Mouse (Mus musculus) hindbrain, postnatal 0 days (tissue): ENCODE measurements at regions not wholly inside any gene's neighbourhood (a gene's known extent, or its start where the extent isn't known, plus 50 kb on each side); places are given as distances from the start of the nearest gene placed in this dataset.

Experiments
- ATAC-seq: fragments of 200-750 bp; cut with Nextera tagmentation; 2 replicates; pipeline ENCODE4 v1.8.0; 2017; ENCODE audit warnings: mild to moderate bottlenecking, moderate TSS enrichment, moderate library complexity
- DNase-seq: peaks from one replicate; pipeline ENCODE4 v3.0.0-alpha.2; 2015; ENCODE audit warnings: low spot score
- H3K27ac ChIP-seq: fragments of 300-500 bp; sonication (generic); 2 replicates; pipeline ENCODE4 v1.5.1; 2014; ENCODE audit warnings: mild to moderate bottlenecking
- H3K27me3 ChIP-seq: fragments of 300-500 bp; sonication (generic); 2 replicates; pipeline ENCODE4 v1.6.1; 2014; ENCODE audit warnings: low read length, mixed read lengths; ENCODE audit not compliant: insufficient read depth
- H3K36me3 ChIP-seq: fragments of 300-500 bp; sonication (generic); 2 replicates; pipeline ENCODE4 v1.6.1; 2014; ENCODE audit warnings: low read length, mixed read lengths; ENCODE audit not compliant: insufficient read depth
- H3K4me1 ChIP-seq: fragments of 300-500 bp; sonication (generic); 2 replicates; pipeline ENCODE4 v1.6.1; 2014; ENCODE audit warnings: antibody characterized with exemption, low read length, mixed read lengths; ENCODE audit not compliant: insufficient read depth
- H3K4me2 ChIP-seq: fragments of 300-500 bp; sonication (generic); 2 replicates; pipeline ENCODE4 v1.6.1; 2014; ENCODE audit warnings: low read depth, mild to moderate bottlenecking, low read length, moderate library complexity, mixed read lengths
- H3K4me3 ChIP-seq: fragments of 300-500 bp; sonication (generic); 2 replicates; pipeline ENCODE4 v1.5.1; 2014; ENCODE audit warnings: low read length
- H3K9ac ChIP-seq: fragments of 300-500 bp; sonication (generic); replicated peaks from 2 replicates; pipeline ENCODE4 v1.6.1; 2014; ENCODE audit warnings: mild to moderate bottlenecking, low read length, moderate library complexity, mixed read lengths
- H3K9me3 ChIP-seq: fragments of 300-500 bp; sonication (generic); 2 replicates; pipeline ENCODE4 v1.6.1; 2016; ENCODE audit warnings: low read length, mixed read lengths
- CTCF ChIP-seq: IDR thresholded peaks from 2 replicates; pipeline ENCODE4 v1.5.1; 2016; ENCODE audit warnings: antibody characterized with exemption, control low read depth, low read depth
- WGBS: fragments of 180-500 bp; shearing (Covaris S2); extraction: QIAGEN DNeasy Blood & Tissue Kit; methylation state at CpG from one replicate; pipeline ENCODE4 v1.1.7; 2014; 5-methylcytosine and 5-hydroxymethylcytosine counted together

GRCm38 (mm10) chr9:61677037-61677436 lies 237.3 kb downstream of the Rplp1 start:
- no peak for ATAC-seq

GRCm38 (mm10) chr9:61675366-61675765 lies 239.0 kb downstream of the Rplp1 start:
- Histone ChIP-seq H3K9ac (no peak overlapping the region), H3K4me2 (no peak overlapping the region), H3K27me3 (no peaks in the 10 kb centered on the region), H3K4me1 (0 out of 2 replicates have a peak, but pooled peaks cover under 1% of the 10 kb centered on the region), H3K27ac (no peak overlapping the region), H3K9me3 (no peaks in the 10 kb centered on the region), H3K4me3 (no peak overlapping the region), H3K36me3 (no peaks in the 10 kb centered on the region)
- WGBS = 72% methylated on average over 2 of the region's 2 CpGs
- TF ChIP-seq CTCF = no peak
- ATAC-seq = no peak
- DNase-seq = no peak

More at GRCm38 (mm10) chr9:61677037-61677436, 237.3 kb downstream of the Rplp1 start:
- TF ChIP-seq CTCF = no peak
- H3K9ac ChIP-seq = no peak overlapping the region
- no peaks in the 10 kb centered on the region for H3K27me3 ChIP-seq
- 0 out of 2 replicates have a peak, but pooled peaks cover 3% of the 10 kb centered on the region for H3K4me1 ChIP-seq
- no peak overlapping the region for H3K27ac ChIP-seq
- H3K36me3 ChIP-seq = no peaks in the 10 kb centered on the region
- H3K4me3 ChIP-seq = no peak overlapping the region
- H3K4me2 ChIP-seq = no peak overlapping the region
- no peaks in the 10 kb centered on the region for H3K9me3 ChIP-seq
- WGBS = 56% methylated on average over 11 of the region's 11 CpGs
- DNase-seq = peak; percentile 59

- H3K4me2 ChIP-seq = no peak overlapping the region
- no peak overlapping the region for H3K9ac ChIP-seq
- ATAC-seq (no peak), DNase-seq (no peak)
- no peak overlapping the region for H3K4me3 ChIP-seq
- H3K36me3 ChIP-seq = no peaks in the 10 kb centered on the region
- 87% methylated on average over 16 of the region's 16 CpGs for WGBS
- H3K27me3 ChIP-seq = no peaks in the 10 kb centered on the region
- TF ChIP-seq CTCF = no peak
- no peaks in the 10 kb centered on the region for H3K4me1 ChIP-seq
- H3K27ac ChIP-seq = no peak overlapping the region
- H3K9me3 ChIP-seq = no peaks in the 10 kb centered on the region
These were observed 240.7 kb downstream of the Rplp1 start for GRCm38 (mm10) chr9:61673575-61674203.

GRCm38 (mm10) chr9:61670986-61671385 lies 243.4 kb downstream of the Rplp1 start:
- H3K4me1 ChIP-seq = no peaks in the 10 kb centered on the region
- TF ChIP-seq CTCF = no peak
- H3K4me2 ChIP-seq = no peak overlapping the region
- H3K36me3 ChIP-seq = no peaks in the 10 kb centered on the region
- H3K9ac ChIP-seq = no peak overlapping the region
- H3K4me3 ChIP-seq = no peak overlapping the region
- 61% methylated on average over 4 of the region's 4 CpGs for WGBS
- H3K9me3 ChIP-seq = no peaks in the 10 kb centered on the region
- no peak overlapping the region for H3K27ac ChIP-seq
- ATAC-seq (no peak), DNase-seq (no peak)
- H3K27me3 ChIP-seq = no peaks in the 10 kb centered on the region

DNA sequence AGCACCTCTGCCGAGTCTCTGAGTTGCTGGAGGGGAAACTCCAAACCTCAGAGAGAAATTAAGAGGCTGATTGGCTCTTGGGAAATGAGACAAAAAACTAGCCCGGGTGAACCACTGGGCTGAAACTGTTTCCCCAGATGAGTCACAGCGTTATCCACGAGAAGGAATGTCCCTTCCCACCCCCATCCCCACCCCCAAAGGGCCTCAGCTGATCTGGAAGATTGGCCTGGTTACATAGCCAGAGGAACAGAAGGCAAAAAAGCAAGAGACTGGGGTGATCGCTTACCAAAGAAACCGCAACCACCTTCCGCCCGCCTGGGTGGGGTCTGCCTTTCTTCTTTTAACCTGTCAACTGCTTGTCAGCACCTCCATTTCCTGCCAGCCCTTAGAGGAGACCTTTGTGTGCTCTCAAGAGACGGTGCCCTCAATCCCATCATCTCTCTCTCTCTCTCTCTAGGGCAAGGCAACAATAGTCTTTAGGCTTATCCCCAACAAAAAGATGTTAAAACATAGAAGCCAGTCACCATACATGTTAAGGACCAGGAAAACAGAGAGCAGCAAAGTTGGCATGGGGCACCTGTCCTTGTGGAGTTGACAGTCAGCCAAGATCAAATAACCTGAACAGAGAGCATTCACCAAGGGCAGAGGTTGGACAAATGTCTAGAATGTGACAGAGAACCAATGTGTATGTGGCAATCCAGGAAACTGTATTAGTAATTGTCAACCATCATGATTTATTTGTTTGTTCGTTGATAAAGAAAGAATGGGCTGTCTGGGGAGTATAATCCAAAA lies 244.4 kb downstream of the Rplp1 start:
- Histone ChIP-seq H3K4me1 (no peaks in the 10 kb centered on the region), H3K4me3 (no peak overlapping the region), H3K9me3 (no peaks in the 10 kb centered on the region), H3K27me3 (no peaks in the 10 kb centered on the region), H3K27ac (no peak overlapping the region), H3K36me3 (no peaks in the 10 kb centered on the region), H3K9ac (no peak overlapping the region), H3K4me2 (no peak overlapping the region)
- ATAC-seq (no peak), DNase-seq (no peak)
- WGBS = 50% methylated on average over 10 of the region's 10 CpGs
- TF ChIP-seq CTCF = no peak

GRCm38 (mm10) chr9:61668723-61669122 lies 245.6 kb downstream of the Rplp1 start:
- TF ChIP-seq CTCF = no peak
- no peak for DNase-seq
- H3K27ac ChIP-seq = no peak overlapping the region
- no peak overlapping the region for H3K4me3 ChIP-seq
- H3K9me3 ChIP-seq = no peaks in the 10 kb centered on the region
- no peaks in the 10 kb centered on the region for H3K36me3 ChIP-seq
- no peak overlapping the region for H3K4me2 ChIP-seq
- no peak for ATAC-seq
- no peaks in the 10 kb centered on the region for H3K27me3 ChIP-seq
- no peak overlapping the region for H3K9ac ChIP-seq
- 84% methylated on average over 8 of the region's 8 CpGs for WGBS
- H3K4me1 ChIP-seq = no peaks in the 10 kb centered on the region

- no peak overlapping the region for H3K27ac ChIP-seq
- H3K9ac ChIP-seq = no peak overlapping the region
- H3K4me2 ChIP-seq = no peak overlapping the region
- H3K36me3 ChIP-seq = no peaks in the 10 kb centered on the region
- H3K4me3 ChIP-seq = no peak overlapping the region
- no peaks in the 10 kb centered on the region for H3K27me3 ChIP-seq
- 71% methylated on average over 1 of the region's 1 CpGs for WGBS
- no peak for ATAC-seq
- no peak for DNase-seq
- H3K9me3 ChIP-seq = no peaks in the 10 kb centered on the region
- H3K4me1 ChIP-seq = no peaks in the 10 kb centered on the region
- TF ChIP-seq CTCF = no peak
These were observed 246.1 kb downstream of the Rplp1 start for GRCm38 (mm10) chr9:61668157-61668697.
